Mouse (Mus musculus) neural tube, embryonic 14.5 days (tissue): ENCODE results near the gene Tep1. TPM values are rescaled to one million over a fixed set of nuclear protein-coding genes. Genes with fewer than 3 reads are reported as not detected.
"Not testable (repeated sequence)": the region's sequence is repeated elsewhere in the genome, so short reads cannot be mapped to it uniquely, and the experiment has no call there.

Experiments
- ATAC-seq: fragments of 200-750 bp; cut with Nextera tagmentation; 2 replicates; pipeline ENCODE4 v1.8.0; 2017; ENCODE audit warnings: low read depth, mild to moderate bottlenecking, moderate TSS enrichment, moderate library complexity
- H3K27ac ChIP-seq: fragments of 300-500 bp; sonication (generic); 2 replicates; pipeline ENCODE4 v1.5.1; 2014; ENCODE audit warnings: low read depth, mild to moderate bottlenecking, control low read depth, low read length, moderate library complexity, mixed read lengths
- H3K27me3 ChIP-seq: fragments of 300-500 bp; sonication (generic); 2 replicates; pipeline ENCODE4 v1.6.1; 2014; ENCODE audit warnings: low read length; ENCODE audit not compliant: control insufficient read depth, insufficient read depth
- H3K36me3 ChIP-seq: fragments of 300-500 bp; sonication (generic); 2 replicates; pipeline ENCODE4 v1.6.1; 2014; ENCODE audit warnings: low read length, mixed read lengths; ENCODE audit not compliant: control insufficient read depth, insufficient read depth
- H3K4me1 ChIP-seq: fragments of 300-500 bp; sonication (generic); 2 replicates; pipeline ENCODE4 v1.6.1; 2014; ENCODE audit warnings: low read length; ENCODE audit not compliant: control insufficient read depth, insufficient read depth
- H3K4me2 ChIP-seq: fragments of 300-500 bp; sonication (generic); 2 replicates; pipeline ENCODE4 v1.6.1; 2014; ENCODE audit warnings: mild to moderate bottlenecking, low read depth, low read length, control low read depth
- H3K4me3 ChIP-seq: fragments of 300-500 bp; sonication (generic); 2 replicates; pipeline ENCODE4 v1.5.1; 2014; ENCODE audit warnings: low read depth, low read length, control low read depth, mixed read lengths
- H3K9ac ChIP-seq: fragments of 300-500 bp; sonication (generic); replicated peaks from 2 replicates; pipeline ENCODE4 v1.6.1; 2014; ENCODE audit warnings: low read depth, mild to moderate bottlenecking, control low read depth, low read length, mixed read lengths
- H3K9me3 ChIP-seq: fragments of 300-500 bp; sonication (generic); 2 replicates; pipeline ENCODE4 v1.6.1; 2016; ENCODE audit warnings: low read length; ENCODE audit not compliant: control insufficient read depth
- WGBS: fragments of 180-500 bp; shearing (Covaris S2); extraction: QIAGEN DNeasy Blood & Tissue Kit; methylation state at CpG from one replicate; pipeline ENCODE4 v1.1.7; 2014; 5-methylcytosine and 5-hydroxymethylcytosine counted together
- polyA plus RNA-seq: library from polyadenylated mRNA; unstranded; fragments of >200 nt; fragmentation: Nextera tagmentation; extraction: Ambion mirVana; gene quantifications from 2 replicates; pipeline ENCODE4 v1.2.1, GENCODE M21; 2014

Tep1 gene
- polyA plus RNA-seq, 1 experiment from 2014 or later = 3.1 TPM

DNA sequence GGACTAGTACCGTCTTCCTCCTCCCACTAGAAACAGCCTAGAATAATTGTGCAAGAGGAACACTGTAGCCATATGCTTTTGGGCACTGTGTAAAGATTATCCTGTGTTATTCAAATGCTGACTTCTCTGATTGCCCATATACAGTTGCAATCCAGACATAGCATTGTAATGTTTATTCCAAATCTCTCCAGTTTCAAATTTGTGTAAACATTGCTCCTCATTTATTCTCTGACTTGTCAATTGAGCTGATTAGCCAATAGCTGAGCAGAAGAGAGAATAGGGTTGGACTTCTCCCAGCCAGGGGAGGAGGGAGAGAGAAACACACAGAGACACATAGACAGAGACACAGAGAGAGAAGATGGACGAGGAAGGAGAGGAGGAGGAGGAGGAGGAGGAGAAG, 35.9 kb downstream of the Tep1 start:
- no peak for ATAC-seq
- no peak overlapping the region for H3K27ac ChIP-seq
- no peaks in the 10 kb centered on the region for H3K27me3 ChIP-seq
- H3K9me3 ChIP-seq = no peaks in the 10 kb centered on the region
- no peak overlapping the region for H3K4me3 ChIP-seq
- H3K4me1 ChIP-seq = no peaks in the 10 kb centered on the region
- 64% methylated on average over 2 of the region's 2 CpGs for WGBS
- H3K4me2 ChIP-seq = no peak overlapping the region
- H3K9ac ChIP-seq = no peak overlapping the region
- no peaks in the 10 kb centered on the region for H3K36me3 ChIP-seq

DNA sequence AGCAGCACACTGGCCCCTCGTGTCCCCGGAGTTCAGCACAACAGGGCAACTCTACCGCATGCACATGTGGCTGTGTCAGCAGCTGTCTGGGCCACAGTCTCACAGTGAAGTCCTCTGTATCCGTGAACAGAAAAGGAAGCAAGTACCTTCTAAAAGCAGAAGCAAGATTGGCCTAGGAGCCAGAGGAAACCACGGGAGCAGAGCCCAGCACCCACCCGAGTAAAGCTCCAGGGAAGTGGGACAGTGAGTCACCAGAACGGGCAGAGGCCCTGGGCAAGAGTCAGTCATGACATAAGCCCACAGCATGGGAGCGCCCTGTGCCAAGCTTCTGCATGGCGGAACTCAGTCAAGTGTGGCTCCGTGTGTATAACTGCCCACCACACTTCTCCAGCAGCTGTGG, 36.4 kb downstream of the Tep1 start:
- no peaks in the 10 kb centered on the region for H3K4me1 ChIP-seq
- H3K27me3 ChIP-seq = no peaks in the 10 kb centered on the region
- no peak overlapping the region for H3K4me3 ChIP-seq
- no peaks in the 10 kb centered on the region for H3K9me3 ChIP-seq
- no peak overlapping the region for H3K9ac ChIP-seq
- H3K27ac ChIP-seq = no peak overlapping the region
- ATAC-seq = no peak
- no peak overlapping the region for H3K4me2 ChIP-seq
- no peaks in the 10 kb centered on the region for H3K36me3 ChIP-seq
- 86% methylated on average over 10 of the region's 10 CpGs for WGBS

GRCm38 (mm10) chr14:50829878-50830277, 40.5 kb downstream of the Tep1 start:
- ATAC-seq = no peak
- H3K9ac ChIP-seq = no peak overlapping the region
- H3K27me3 ChIP-seq = no peaks in the 10 kb centered on the region
- no peaks in the 10 kb centered on the region for H3K4me1 ChIP-seq
- no peaks in the 10 kb centered on the region for H3K9me3 ChIP-seq
- H3K4me3 ChIP-seq = no peak overlapping the region
- no peak overlapping the region for H3K4me2 ChIP-seq
- no peaks in the 10 kb centered on the region for H3K36me3 ChIP-seq
- 93% methylated on average over 3 of the region's 3 CpGs for WGBS
- no peak overlapping the region for H3K27ac ChIP-seq

DNA sequence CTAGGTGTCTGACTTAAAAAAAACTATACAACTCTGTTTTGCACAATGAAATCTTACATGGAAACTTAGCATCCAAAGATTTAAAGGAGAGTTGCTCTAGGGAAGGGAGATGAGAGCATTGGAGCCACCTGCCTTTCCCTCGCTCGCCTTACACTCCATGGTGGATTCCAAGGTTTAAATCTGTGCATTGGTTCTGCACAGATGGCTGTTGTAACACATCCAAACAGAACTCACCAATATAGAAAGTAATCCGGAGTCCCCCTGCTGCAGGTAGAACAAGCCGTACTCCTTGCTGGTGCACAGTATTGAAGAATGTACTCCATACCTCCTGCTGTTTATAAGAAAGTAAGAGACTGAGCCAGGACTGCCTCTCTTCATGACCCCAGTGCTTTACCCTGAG, 43.8 kb downstream of the Tep1 start:
- no peak overlapping the region for H3K27ac ChIP-seq
- 87% methylated on average over 4 of the region's 4 CpGs for WGBS
- no peak overlapping the region for H3K9ac ChIP-seq
- H3K36me3 ChIP-seq = peaks cover 4% of the 10 kb centered on the region; the same call in 1 of the 2 replicates
- H3K9me3 ChIP-seq = no peaks in the 10 kb centered on the region
- no peaks in the 10 kb centered on the region for H3K27me3 ChIP-seq
- no peak overlapping the region for H3K4me2 ChIP-seq
- no peaks in the 10 kb centered on the region for H3K4me1 ChIP-seq
- H3K4me3 ChIP-seq = no peak overlapping the region
- no peak for ATAC-seq

DNA sequence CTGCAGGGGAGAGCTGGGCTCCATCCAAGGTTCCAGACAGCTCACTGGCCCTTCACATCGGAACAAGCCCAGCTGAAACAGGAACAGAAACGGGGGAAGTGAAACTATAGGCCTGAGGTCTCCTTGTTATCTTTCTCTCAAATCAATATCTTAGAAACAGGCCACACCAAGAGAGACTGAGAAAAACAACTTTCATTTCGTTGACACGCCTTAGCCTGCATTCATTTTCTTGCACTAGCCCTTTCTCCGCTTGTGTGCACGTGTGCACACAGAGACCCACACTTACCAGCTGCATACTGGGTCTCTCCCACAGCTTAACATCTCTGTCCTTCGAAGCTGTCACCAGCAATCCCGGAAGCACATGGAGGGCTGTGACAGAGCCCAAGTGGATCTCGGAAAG, 46.1 kb downstream of the Tep1 start:
- H3K36me3 ChIP-seq = peaks cover 16% of the 10 kb centered on the region
- no peak overlapping the region for H3K4me2 ChIP-seq
- no peaks in the 10 kb centered on the region for H3K27me3 ChIP-seq
- no peak overlapping the region for H3K4me3 ChIP-seq
- no peaks in the 10 kb centered on the region for H3K4me1 ChIP-seq
- no peak overlapping the region for H3K27ac ChIP-seq
- H3K9ac ChIP-seq = no peak overlapping the region
- H3K9me3 ChIP-seq = no peaks in the 10 kb centered on the region
- 92% methylated on average over 9 of the region's 9 CpGs for WGBS
- ATAC-seq = no peak

- Histone ChIP-seq H3K27ac (no peak overlapping the region), H3K9me3 (no peaks in the 10 kb centered on the region), H3K36me3 (peaks cover 16% of the 10 kb centered on the region), H3K4me1 (no peaks in the 10 kb centered on the region), H3K4me2 (no peak overlapping the region), H3K27me3 (no peaks in the 10 kb centered on the region), H3K9ac (no peak overlapping the region), H3K4me3 (no peak overlapping the region)
- 80% methylated on average over 2 of the region's 2 CpGs for WGBS
- ATAC-seq = no peak
These were observed 47.1 kb downstream of the Tep1 start for GRCm38 (mm10) chr14:50823240-50823639.

- Histone ChIP-seq H3K4me3 (no peak overlapping the region), H3K9me3 (no peaks in the 10 kb centered on the region), H3K36me3 (peaks cover 24% of the 10 kb centered on the region), H3K27me3 (no peaks in the 10 kb centered on the region), H3K4me1 (peaks cover 3% of the 10 kb centered on the region; the same call in 1 of the 2 replicates), H3K9ac (no peak overlapping the region), H3K4me2 (no peak overlapping the region), H3K27ac (no peak overlapping the region)
- 100% methylated on average over 2 of the region's 2 CpGs for WGBS
- no peak for ATAC-seq
These were observed 57.3 kb downstream of the Tep1 start for GRCm38 (mm10) chr14:50813060-50813459.

GRCm38 (mm10) chr14:50807487-50808072, 62.8 kb downstream of the Tep1 start, which contains the start of the genes Ccnb1ip1 and Parp2:
Gene Ccnb1ip1, minus strand, starts transcription at chr14:50807732.
Gene Parp2, plus strand, starts transcription at chr14:50807841.
- Histone ChIP-seq H3K4me3 (peak within 1 kb of the TSS; percentile 54), H3K9ac (peak within 1 kb of the TSS; percentile 76), H3K27me3 (no peaks in the 10 kb centered on the region), H3K36me3 (0 out of 2 replicates have a peak, but pooled peaks cover 4% of the 10 kb centered on the region), H3K4me2 (peak within 1 kb of the TSS; percentile 61), H3K4me1 (peaks cover 3% of the 10 kb centered on the region; the same call in 1 of the 2 replicates), H3K9me3 (no peaks in the 10 kb centered on the region), H3K27ac (peak within 1 kb of the TSS; percentile 88)
- peak; percentile 97 for ATAC-seq
- under 1% methylated on average over 42 of the region's 42 CpGs for WGBS

GRCm38 (mm10) chr14:50806469-50806868, 63.9 kb downstream of the Tep1 start:
- not testable (repeated sequence) for H3K36me3 ChIP-seq, ATAC-seq, H3K27ac ChIP-seq, H3K4me2 ChIP-seq, H3K4me1 ChIP-seq, H3K27me3 ChIP-seq, H3K9ac ChIP-seq, H3K9me3 ChIP-seq, H3K4me3 ChIP-seq
- WGBS = 92% methylated on average over 5 of the region's 5 CpGs
